Mouse (Mus musculus) bone marrow, adult 2 months (tissue): ENCODE results near the gene Psd.

Source experiments
- CTCF ChIP-seq: fragments of 200-500 bp; IDR thresholded peaks from 2 replicates; pipeline ENCODE4 v1.5.1; 2011; ENCODE audit warnings: low read length, control low read depth; ENCODE audit not compliant: control insufficient read depth, insufficient read depth
- POLR2A ChIP-seq: fragments of 200-500 bp; IDR thresholded peaks from 2 replicates; pipeline ENCODE4 v1.6.1; 2011; ENCODE audit warnings: low read depth, mild to moderate bottlenecking, control low read depth, low read length, borderline replicate concordance; ENCODE audit not compliant: control insufficient read depth

GRCm38 (mm10) chr19:46311341-46311740 is 15.6 kb downstream of the Psd start:
- TF ChIP-seq CTCF (no peak), POLR2A (no peak)
